Mouse (Mus musculus): ENCODE data around the gene Zfp541.

DNA sequence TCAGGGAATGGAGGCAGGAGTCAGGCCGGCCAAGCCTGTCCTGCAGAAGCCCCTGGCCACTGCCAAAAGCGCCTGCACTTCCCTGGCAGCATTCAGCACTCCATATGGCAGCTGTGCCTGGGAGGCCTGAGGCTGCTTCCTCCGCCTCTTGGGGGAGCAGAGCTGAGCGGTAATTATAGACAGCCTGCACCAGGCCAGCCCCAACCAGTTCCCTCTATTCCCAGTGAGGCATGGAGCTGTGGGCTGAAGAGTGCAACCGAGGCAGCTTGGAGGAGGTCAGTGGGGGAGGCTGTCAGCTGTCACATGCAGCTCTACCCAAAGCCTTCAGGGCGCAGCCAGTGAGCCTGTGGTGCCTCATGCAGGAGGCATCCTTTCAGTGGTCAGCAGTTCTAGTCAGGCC is 42.1 kb downstream of the Zfp541 start:
- TF ChIP-seq CTCF (IDR thresholded peaks at IDR 0.05; ENCODE audit: low read depth) (no peak), EP300 (IDR thresholded peaks at IDR 0.05; ENCODE audit: low read depth) (no peak)
